Mouse (Mus musculus) C2C12 (cell line): ENCODE data around the gene Elmo2. TPM values are rescaled to one million over a fixed set of nuclear protein-coding genes. Genes with fewer than 3 reads are reported as not detected.

Source experiments
- H3K27me3 ChIP-seq: one replicate; pipeline ENCODE4 v1.6.1; 2011; ENCODE audit not compliant: control insufficient read depth, insufficient read depth, insufficient read length
- H3K36me3 ChIP-seq: one replicate; pipeline ENCODE4 v1.6.1; 2011; ENCODE audit not compliant: control insufficient read depth, insufficient read depth
- H3K4me3 ChIP-seq: one replicate; pipeline ENCODE4 v1.5.1; 2011; ENCODE audit warnings: mild to moderate bottlenecking, control low read depth; ENCODE audit not compliant: poor library complexity, insufficient read depth, severe bottlenecking
- H3K79me2 ChIP-seq: one replicate; pipeline ENCODE4 v1.6.1; 2011; ENCODE audit not compliant: control insufficient read depth, insufficient read depth
- H3K79me3 ChIP-seq: one replicate; pipeline ENCODE4 v1.6.1; 2011; ENCODE audit warnings: low read depth, control low read depth
- H3ac ChIP-seq: one replicate; pipeline ENCODE3; 2011; ENCODE audit warnings: low read depth; ENCODE audit not compliant: control insufficient read depth, insufficient read length
- CEBPB ChIP-seq: IDR thresholded peaks from one replicate; pipeline ENCODE4 v1.6.1; 2011; ENCODE audit warnings: low read depth, mild to moderate bottlenecking, control low read depth, moderate library complexity
- CTCF ChIP-seq: IDR thresholded peaks from one replicate; pipeline ENCODE4 v1.5.1; 2011; ENCODE audit not compliant: control insufficient read depth, insufficient read depth, insufficient read length
- FOSL1 ChIP-seq: IDR thresholded peaks from one replicate; pipeline ENCODE4 v1.8.0; 2011; ENCODE audit warnings: mild to moderate bottlenecking, low read length; ENCODE audit not compliant: poor library complexity, insufficient read depth, severe bottlenecking
- MAX ChIP-seq: IDR thresholded peaks from one replicate; pipeline ENCODE4 v1.6.1; 2011; ENCODE audit warnings: mild to moderate bottlenecking, control low read depth
- MYOD1 ChIP-seq: IDR thresholded peaks from one replicate; pipeline ENCODE4 v1.6.1; 2011; ENCODE audit warnings: low read depth; ENCODE audit not compliant: control insufficient read depth, insufficient read length
- MYOG ChIP-seq: IDR thresholded peaks from one replicate; pipeline ENCODE4 v1.6.1; 2011; ENCODE audit not compliant: control insufficient read depth, insufficient read length; ENCODE audit errors: extremely low read depth
- USF1 ChIP-seq: IDR thresholded peaks from one replicate; pipeline ENCODE4 v1.6.1; 2011; ENCODE audit warnings: low read depth, mild to moderate bottlenecking, control low read depth, moderate library complexity
- polyA plus RNA-seq: library from polyadenylated mRNA; unstranded; fragments of >200 nt; fragmentation: generic; extraction: Trizol; gene quantifications from one replicate; pipeline ENCODE4 v1.2.1, GENCODE M21; 2012; ENCODE audit warnings: missing spikeins

Elmo2 gene
- polyA plus RNA-seq, 1 experiment: 26.4 TPM

GRCm38 (mm10) chr2:165287202-165287984, 38.9 kb downstream of the Elmo2 start, which contains the start of gene Slc35c2:
Slc35c2 (minus strand) TSS chr2:165287869.
- Histone ChIP-seq H3K36me3 (peaks cover 25% of the 10 kb centered on the region), H3ac (peak within 1 kb of the TSS; percentile 97), H3K4me3 (peak within 1 kb of the TSS; percentile 84), H3K27me3 (no peaks in the 10 kb centered on the region), H3K79me3 (no peaks in the 10 kb centered on the region), H3K79me2 (no peaks in the 10 kb centered on the region)
- no peak for TF ChIP-seq MYOG
- peak; percentile 69 for TF ChIP-seq MAX
- TF ChIP-seq USF1: peak; percentile 62

GRCm38 (mm10) chr2:165286361-165287201, 39.7 kb downstream of the Elmo2 start:
- H3K79me2 ChIP-seq: no peaks in the 10 kb centered on the region
- peak overlapping the region; percentile 84 for H3K4me3 ChIP-seq
- TF ChIP-seq MAX (no peak), CEBPB (no peak), USF1 (no peak), MYOD1 (no peak), CTCF (no peak), MYOG (no peak), FOSL1 (no peak)
- no peaks in the 10 kb centered on the region for H3K79me3 ChIP-seq
- H3K36me3 ChIP-seq: peaks cover 20% of the 10 kb centered on the region
- no peaks in the 10 kb centered on the region for H3K27me3 ChIP-seq
- H3ac ChIP-seq: peak overlapping the region; percentile 97

GRCm38 (mm10) chr2:165285621-165286020, 40.7 kb downstream of the Elmo2 start:
- Histone ChIP-seq H3K36me3 (peaks cover 14% of the 10 kb centered on the region), H3K4me3 (no peak overlapping the region), H3K79me2 (no peaks in the 10 kb centered on the region), H3K27me3 (no peaks in the 10 kb centered on the region), H3ac (no peak overlapping the region), H3K79me3 (no peaks in the 10 kb centered on the region)
- TF ChIP-seq MAX: no peak
- TF ChIP-seq USF1: no peak
- no peak for TF ChIP-seq CTCF
- no peak for TF ChIP-seq FOSL1
- TF ChIP-seq MYOD1: no peak
- no peak for TF ChIP-seq CEBPB
- TF ChIP-seq MYOG: no peak

- TF ChIP-seq MYOD1: no peak
- TF ChIP-seq MAX: no peak
- no peak for TF ChIP-seq USF1
- no peak for TF ChIP-seq MYOG
- no peak for TF ChIP-seq FOSL1
- TF ChIP-seq CTCF: no peak
- TF ChIP-seq CEBPB: no peak
- Histone ChIP-seq H3K4me3 (no peak overlapping the region), H3K79me3 (no peaks in the 10 kb centered on the region), H3ac (no peak overlapping the region), H3K79me2 (no peaks in the 10 kb centered on the region), H3K27me3 (no peaks in the 10 kb centered on the region), H3K36me3 (peaks cover 8% of the 10 kb centered on the region)
These were observed 41.2 kb downstream of the Elmo2 start for GRCm38 (mm10) chr2:165285034-165285433.

- Histone ChIP-seq H3K4me3 (no peak overlapping the region), H3ac (no peak overlapping the region), H3K79me3 (no peaks in the 10 kb centered on the region), H3K27me3 (no peaks in the 10 kb centered on the region), H3K36me3 (peaks cover 6% of the 10 kb centered on the region), H3K79me2 (no peaks in the 10 kb centered on the region)
- TF ChIP-seq USF1 (no peak), MAX (no peak), MYOD1 (no peak), MYOG (no peak), CTCF (no peak)
These were observed 41.9 kb downstream of the Elmo2 start for GRCm38 (mm10) chr2:165284377-165284776.

- TF ChIP-seq CTCF (no peak), FOSL1 (no peak), MAX (no peak), CEBPB (no peak), MYOG (no peak), MYOD1 (no peak), USF1 (no peak)
- Histone ChIP-seq H3K79me2 (no peaks in the 10 kb centered on the region), H3K27me3 (no peaks in the 10 kb centered on the region)
These were observed 42.6 kb downstream of the Elmo2 start for GRCm38 (mm10) chr2:165283644-165284043.

More at GRCm38 (mm10) chr2:165283644-165284043, 42.6 kb downstream of the Elmo2 start:
- Histone ChIP-seq H3ac (no peak overlapping the region), H3K4me3 (no peak overlapping the region), H3K36me3 (peaks cover 6% of the 10 kb centered on the region), H3K79me3 (no peaks in the 10 kb centered on the region)
